Mouse (Mus musculus) kidney, adult 8-10 months (tissue): ENCODE measurements around the gene Kifap3.
A peak's percentile ranks its signal among the peaks of the same experiment; 100 is the strongest.

Experiments used
- DNase-seq, 2 experiments: peaks; one replicate each; pipeline ENCODE4 v3.0.0; 2022

Gene Kifap3

DNA sequence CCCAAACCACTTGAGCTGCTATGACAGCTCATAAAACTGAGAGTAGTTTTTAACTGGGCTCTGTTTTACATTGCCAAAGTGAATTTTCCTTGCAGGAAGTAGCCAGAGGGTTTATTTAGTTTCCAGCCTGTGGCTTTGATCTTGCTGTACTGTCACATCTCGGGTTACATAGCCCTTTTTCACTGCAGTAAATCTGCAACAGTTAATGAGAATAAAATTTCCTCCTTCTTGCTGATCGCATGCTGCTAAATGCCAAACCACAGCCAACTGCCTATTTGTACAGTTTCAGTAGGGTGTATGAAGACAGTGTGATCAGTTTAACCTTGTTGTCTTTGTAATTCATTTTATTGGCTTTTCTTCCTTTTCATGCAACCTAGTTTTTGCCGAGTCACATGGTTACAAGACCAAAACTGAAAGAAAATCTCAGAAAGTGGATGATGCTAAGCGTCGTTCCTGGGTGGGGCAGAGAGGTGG lies 118.9 kb downstream of the Kifap3 start:
- no peak for DNase-seq

DNA sequence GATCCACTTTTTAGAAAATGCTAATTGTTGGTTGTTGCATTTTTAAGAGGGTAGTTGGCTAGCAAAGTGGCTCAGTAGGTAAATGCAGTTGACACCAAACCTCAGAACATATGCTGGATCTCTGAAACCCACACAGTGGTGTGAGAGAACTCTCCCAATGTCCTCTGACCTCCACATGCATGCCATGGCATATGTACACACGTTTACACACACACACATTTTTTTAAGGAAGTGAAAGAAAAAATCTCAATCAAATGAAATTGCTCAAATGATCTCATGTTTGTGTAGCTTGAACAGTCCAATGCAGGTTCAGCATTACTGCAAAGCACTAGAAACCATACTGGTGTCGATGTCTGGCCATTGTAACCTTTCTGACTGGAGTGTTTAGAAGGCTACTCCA lies 120.2 kb downstream of the Kifap3 start:
- DNase-seq, result no peak

DNA sequence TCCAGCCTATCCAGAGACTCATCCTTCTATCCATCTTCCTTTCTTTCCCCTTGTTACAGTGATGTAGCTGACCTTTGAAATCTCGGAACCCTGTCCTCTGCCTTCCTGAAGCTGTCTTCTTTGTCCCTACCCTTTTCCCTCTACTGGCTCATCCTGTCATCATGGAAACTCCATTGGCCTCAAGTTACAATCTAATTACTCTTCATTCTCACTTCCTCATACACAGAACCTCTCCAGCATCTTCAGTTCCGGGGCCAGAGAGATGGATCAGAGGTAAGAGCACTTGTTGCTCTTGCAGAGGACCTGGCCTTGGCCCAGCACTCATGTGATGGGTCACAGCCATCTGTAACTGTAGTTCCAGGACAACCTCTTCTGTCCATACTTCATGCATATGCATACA lies 120.8 kb downstream of the Kifap3 start:
- no peak for DNase-seq

DNA sequence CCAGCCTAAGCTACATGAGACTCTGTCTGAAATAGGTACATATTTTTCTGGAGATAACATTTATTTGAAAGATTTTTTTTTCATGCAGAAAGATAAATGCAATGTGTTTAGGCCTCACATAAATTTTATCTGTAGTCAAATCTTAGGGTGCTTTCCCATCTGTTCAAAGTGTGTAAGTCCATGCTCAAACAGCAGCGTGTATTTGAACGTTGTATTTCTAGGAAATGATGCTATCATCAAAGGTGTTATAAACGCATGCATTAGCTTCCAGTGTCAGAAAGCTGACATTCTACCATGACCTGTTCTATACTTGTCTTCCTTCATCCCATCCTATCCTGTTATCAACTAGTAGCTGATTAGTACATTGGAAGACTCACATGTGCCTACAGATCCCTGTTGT lies 124.0 kb downstream of the Kifap3 start:
- DNase-seq, result no peak

DNA sequence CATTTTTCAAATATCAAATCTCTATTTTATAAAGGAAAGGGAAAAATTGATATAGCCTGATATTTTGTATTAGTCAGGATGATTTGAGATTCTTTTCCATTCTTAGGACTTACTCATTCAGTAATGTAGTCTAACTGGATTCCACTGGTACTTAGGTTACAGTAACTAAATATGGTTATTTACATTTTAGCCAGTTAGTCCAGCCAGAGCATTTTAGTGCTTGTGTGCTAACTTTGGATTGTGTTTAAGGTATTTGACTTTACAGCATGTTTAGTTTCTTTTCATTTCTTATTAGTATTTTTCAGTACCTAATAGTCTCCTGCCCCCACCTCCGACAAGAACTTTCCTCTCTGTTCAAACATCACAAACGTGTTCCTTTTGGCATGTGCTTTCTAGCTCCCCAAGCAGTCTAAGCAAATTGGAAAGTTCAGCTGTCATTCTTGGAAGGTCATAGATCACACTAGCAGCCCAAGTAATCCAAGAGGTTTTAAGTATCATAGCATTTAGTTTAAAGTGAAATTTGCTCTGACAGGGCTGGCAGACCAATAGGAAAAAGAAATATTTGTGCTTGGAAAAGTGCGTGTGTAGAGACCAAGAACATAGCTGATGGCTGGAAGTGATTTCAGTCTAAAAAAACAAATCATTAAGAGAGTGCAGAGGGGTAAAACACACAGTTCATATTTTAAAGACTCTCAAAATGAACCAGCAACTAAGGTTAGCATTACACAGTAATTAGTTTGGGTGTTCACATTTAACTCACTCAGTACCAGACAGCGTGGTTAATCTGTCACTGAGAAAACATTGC lies 127.8 kb downstream of the Kifap3 start:
- no peak for DNase-seq

GRCm38 (mm10) chr1:163908389-163908788 lies 129.0 kb downstream of the Kifap3 start:
- no peak for DNase-seq

- DNase-seq, result no peak
Observed at GRCm38 (mm10) chr1:163910343-163910742, 131.0 kb downstream of the Kifap3 start.

DNA sequence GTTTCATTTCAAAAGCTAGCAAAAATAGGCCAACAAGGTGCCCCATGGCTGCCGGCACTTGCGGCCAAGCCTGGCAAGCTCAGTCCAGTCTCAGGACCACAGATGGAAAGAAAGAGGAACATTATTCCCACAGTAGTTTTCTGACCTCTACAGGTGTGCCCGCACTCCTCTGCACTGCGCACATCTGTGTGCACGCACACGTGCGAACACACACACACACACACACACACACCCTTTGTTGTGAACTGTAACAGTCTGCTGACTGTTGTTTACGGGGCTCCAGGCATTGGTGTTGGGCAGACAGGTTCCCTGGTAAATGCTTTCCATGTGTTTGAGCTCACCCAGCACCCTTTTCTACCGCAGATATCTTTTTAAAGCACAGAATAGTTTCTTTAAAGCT lies 131.4 kb downstream of the Kifap3 start:
- DNase-seq, result no peak

- no peak for DNase-seq
Observed at GRCm38 (mm10) chr1:163911981-163912380, 132.6 kb downstream of the Kifap3 start.

GRCm38 (mm10) chr1:163917349-163918160 lies 138.2 kb downstream of the Kifap3 start:
- DNase-seq, result no peak

DNA sequence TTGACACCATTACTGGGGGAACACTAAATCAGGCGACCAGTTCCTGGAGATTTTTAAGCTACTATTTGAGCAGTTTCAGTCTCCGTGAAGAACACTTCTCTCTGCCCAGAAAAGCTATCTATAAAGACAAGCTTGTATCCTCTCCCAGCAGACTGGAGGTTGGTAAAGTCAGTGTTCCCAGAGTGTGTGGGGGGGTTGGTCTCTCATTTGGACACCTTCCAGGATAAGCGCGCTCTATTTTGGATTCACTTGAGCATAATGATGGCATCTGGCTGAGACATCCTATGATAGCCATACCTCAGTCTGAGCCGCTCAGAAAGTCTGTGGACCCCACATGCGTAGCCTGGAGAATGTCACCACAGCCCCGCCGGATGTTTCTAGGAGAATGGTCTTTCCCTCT lies 144.7 kb downstream of the Kifap3 start:
- no peak for DNase-seq

- no peak for DNase-seq
Observed at GRCm38 (mm10) chr1:163928846-163929245, 149.5 kb downstream of the Kifap3 start, which contains the start of gene Scyl3. Gene Scyl3 (plus strand): TSS chr1:163929100.

DNA sequence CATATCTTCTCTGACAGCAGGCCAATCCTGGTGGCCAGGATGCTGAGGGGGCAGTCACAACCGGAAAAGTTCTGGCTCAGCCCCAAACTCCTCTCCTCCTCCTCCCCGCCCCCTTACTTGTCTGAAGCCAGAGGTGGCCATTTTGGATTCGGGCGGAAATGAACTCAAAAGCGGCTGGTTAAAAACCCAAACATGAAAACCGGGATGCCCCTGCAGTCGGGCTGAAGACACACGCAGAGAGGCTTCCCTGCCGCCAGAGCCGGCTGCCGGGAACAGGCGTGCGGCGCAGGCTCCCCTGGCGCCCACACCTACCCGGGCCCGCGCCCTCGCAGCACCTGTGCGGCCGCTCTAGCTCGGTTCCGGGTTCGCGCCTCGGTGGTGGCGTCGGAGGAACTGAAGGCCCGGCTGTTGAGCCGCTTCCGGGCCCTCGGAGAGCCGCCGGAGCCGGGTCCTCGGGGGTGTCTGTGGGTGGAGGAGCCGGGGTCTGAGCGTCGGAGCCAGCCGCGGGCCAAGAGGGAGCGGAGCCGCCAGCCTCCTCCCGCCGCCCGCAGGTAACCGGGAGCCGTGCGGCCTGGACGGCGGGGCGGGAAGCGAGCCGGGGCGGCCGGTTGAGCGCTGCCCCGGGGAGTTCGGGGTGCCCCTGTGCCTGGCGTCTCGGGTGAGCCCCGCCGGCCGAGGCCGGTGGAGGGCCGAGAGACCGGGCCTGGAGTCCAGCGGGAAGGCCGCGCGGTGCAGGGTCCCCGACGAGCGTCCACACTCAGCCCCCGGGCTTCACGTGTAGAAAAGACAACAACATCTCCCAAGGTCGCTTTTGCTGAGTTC lies 150.5 kb downstream of the Kifap3 start:
- DNase-seq, result peak; percentile 84 to 90

GRCm38 (mm10) chr1:163930458-163930794 lies 151.0 kb downstream of the Kifap3 start:
- peak; percentile 11 to 19 for DNase-seq

DNA sequence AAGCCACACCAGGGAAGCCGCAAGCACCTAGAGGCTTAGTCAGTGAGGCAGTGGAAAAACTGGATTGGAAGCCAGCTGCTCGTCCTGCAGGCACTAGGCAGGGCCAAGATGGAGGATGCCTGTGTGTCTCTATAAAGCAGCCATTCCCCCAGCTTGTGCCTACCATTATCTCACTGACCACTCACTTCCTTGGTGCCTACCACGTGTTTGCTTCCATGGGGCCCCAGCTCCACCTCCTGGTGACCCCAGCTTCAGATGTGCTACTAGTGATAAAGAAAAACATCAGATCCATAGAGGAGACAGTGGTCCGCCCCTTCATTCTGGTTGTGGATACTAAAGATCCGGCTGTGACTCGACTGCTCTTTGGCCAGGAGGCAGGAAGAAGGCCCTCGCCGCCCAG lies 152.4 kb downstream of the Kifap3 start:
- DNase-seq, result no peak

DNA sequence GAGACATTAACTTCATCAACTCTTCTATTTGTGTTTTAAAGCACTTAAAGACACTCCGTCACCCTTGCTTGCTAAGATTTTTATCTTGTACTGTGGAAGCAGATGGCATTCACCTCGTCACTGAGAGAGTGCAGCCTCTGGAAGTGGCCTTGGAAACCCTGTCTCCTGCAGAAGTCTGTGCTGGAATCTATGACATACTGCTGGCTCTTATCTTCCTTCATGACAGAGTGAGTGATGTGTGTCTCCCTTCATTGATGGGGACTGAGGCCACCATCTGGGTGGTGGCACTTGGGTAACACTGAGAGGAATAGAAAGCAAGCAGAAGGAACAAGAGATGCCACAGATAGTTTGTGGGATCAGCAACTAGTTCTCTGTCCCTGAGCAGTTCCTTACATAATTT lies 155.2 kb downstream of the Kifap3 start:
- DNase-seq, result no peak

GRCm38 (mm10) chr1:163942056-163942455 lies 162.7 kb downstream of the Kifap3 start:
- DNase-seq, result no peak

DNA sequence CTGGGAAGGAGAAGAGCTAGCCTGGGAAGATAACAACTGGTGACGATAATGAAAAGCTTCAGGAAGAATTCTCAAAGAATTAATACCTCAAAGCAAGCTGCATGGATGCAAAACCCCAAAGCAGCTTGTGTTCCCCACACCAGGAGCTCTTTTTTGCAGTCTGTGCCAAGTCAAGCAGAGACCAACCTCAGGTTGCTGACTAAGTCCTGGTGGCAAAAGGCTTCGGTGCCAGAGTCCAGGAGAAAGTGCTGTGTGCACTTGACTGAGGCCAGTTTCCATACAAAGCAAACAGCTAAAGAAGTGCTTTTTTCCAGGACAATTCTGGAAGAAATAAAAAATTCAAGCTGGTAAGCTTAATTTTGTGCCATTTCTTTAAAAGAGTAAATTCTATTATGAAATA lies 174.0 kb downstream of the Kifap3 start:
- DNase-seq, result peak; percentile 36 to 47

GRCm38 (mm10) chr1:163958036-163958435 lies 178.7 kb downstream of the Kifap3 start:
- no peak for DNase-seq

GRCm38 (mm10) chr1:163964008-163964689 lies 184.8 kb downstream of the Kifap3 start:
- DNase-seq, result no peak
